Mouse (Mus musculus) heart, embryonic 14.5 days (tissue): ENCODE measurements around the gene Cd37. TPM values are rescaled to one million over a fixed set of nuclear protein-coding genes. Genes with fewer than 3 reads are reported as not detected.

Experiments
- ATAC-seq: fragments of 200-750 bp; cut with Nextera tagmentation; 2 replicates; pipeline ENCODE4 v1.8.0; 2017; ENCODE audit warnings: low read depth, moderate TSS enrichment; ENCODE audit not compliant: insufficient number of reproducible peaks, insufficient read depth, low FRiP score
- H3K27ac ChIP-seq, 2 experiments: fragments of 200-500 bp in 1 of 2; fragments of 300-500 bp in 1 of 2; sonication (generic) in 1 of 2; replicated peaks in 1 of 2; 2 replicates each; pipeline ENCODE4 v1.5.1; 2012 to 2014; ENCODE audit warnings: low read depth in 2 of 2, low read length in 2 of 2, control low read depth in 1 of 2, mild to moderate bottlenecking in 1 of 2, mixed read lengths in 1 of 2; ENCODE audit not compliant: control insufficient read depth in 1 of 2, insufficient read depth in 1 of 2
- H3K27me3 ChIP-seq: fragments of 300-500 bp; sonication (generic); 2 replicates; pipeline ENCODE4 v1.6.1; 2014; ENCODE audit warnings: mild to moderate bottlenecking, low read length, control low read depth; ENCODE audit not compliant: control insufficient read depth, insufficient read depth
- H3K36me3 ChIP-seq: fragments of 300-500 bp; sonication (generic); 2 replicates; pipeline ENCODE4 v1.6.1; 2014; ENCODE audit warnings: mild to moderate bottlenecking, control low read depth, low read length, mixed read lengths; ENCODE audit not compliant: control insufficient read depth, insufficient read depth
- H3K4me1 ChIP-seq, 2 experiments: fragments of 200-500 bp in 1 of 2; fragments of 300-500 bp in 1 of 2; sonication (generic) in 1 of 2; 2 replicates each; pipeline ENCODE4 v1.6.1; 2012 to 2014; ENCODE audit warnings: low read length in 2 of 2, control low read depth in 1 of 2, mixed read lengths in 1 of 2; ENCODE audit not compliant: control insufficient read depth in 2 of 2, insufficient read depth in 2 of 2
- H3K4me2 ChIP-seq: fragments of 300-500 bp; sonication (generic); 2 replicates; pipeline ENCODE4 v1.6.1; 2014; ENCODE audit warnings: mild to moderate bottlenecking, low read length
- H3K4me3 ChIP-seq, 2 experiments: fragments of 200-500 bp in 1 of 2; fragments of 300-500 bp in 1 of 2; sonication (generic) in 1 of 2; 2 replicates each; pipeline ENCODE4 v1.5.1; 2012 to 2014; ENCODE audit warnings: low read length in 2 of 2, mild to moderate bottlenecking in 2 of 2, control low read depth in 1 of 2, low read depth in 1 of 2, moderate library complexity in 1 of 2; ENCODE audit not compliant: control insufficient read depth in 1 of 2, insufficient read depth in 1 of 2
- H3K9ac ChIP-seq: fragments of 300-500 bp; sonication (generic); 2 replicates; pipeline ENCODE4 v1.6.1; 2014; ENCODE audit warnings: mild to moderate bottlenecking, low read length
- H3K9me3 ChIP-seq: fragments of 300-500 bp; sonication (generic); 2 replicates; pipeline ENCODE4 v1.6.1; 2016; ENCODE audit warnings: low read length, control low read depth; ENCODE audit not compliant: control insufficient read depth
- WGBS: fragments of 180-500 bp; shearing (Covaris S2); extraction: QIAGEN DNeasy Blood & Tissue Kit; methylation state at CpG from one replicate; pipeline ENCODE4 v1.1.7; 2014; 5-methylcytosine and 5-hydroxymethylcytosine counted together
- polyA plus RNA-seq: library from polyadenylated mRNA; unstranded; fragments of >200 nt; fragmentation: Nextera tagmentation; extraction: Ambion mirVana; gene quantifications from 2 replicates; pipeline ENCODE4 v1.2.1, GENCODE M21; 2014

The Cd37 gene
- polyA plus RNA-seq, 1 experiment from 2014 or later = 1.9 TPM

- Histone ChIP-seq H3K4me1 (peaks cover 28 to 34% of the 10 kb centered on the region in 2 experiments), H3K4me3 (peak overlapping the region in 1 of 2 experiments; percentile 27; a peak in 1 of 4 replicates), H3K4me2 (peak overlapping the region; percentile 65), H3K9ac (peak overlapping the region; percentile 3; the same call in 1 of the 2 replicates), H3K36me3 (peaks cover 37% of the 10 kb centered on the region), H3K27ac (peak overlapping the region; percentile 42 to 57), H3K9me3 (no peaks in the 10 kb centered on the region), H3K27me3 (peaks cover 11% of the 10 kb centered on the region; the same call in 1 of the 2 replicates)
- WGBS = 8% methylated on average over 29 of the region's 29 CpGs
- ATAC-seq = no peak
Observed at GRCm38 (mm10) chr7:45234333-45234841, 4.5 kb downstream of the Cd37 start.

DNA sequence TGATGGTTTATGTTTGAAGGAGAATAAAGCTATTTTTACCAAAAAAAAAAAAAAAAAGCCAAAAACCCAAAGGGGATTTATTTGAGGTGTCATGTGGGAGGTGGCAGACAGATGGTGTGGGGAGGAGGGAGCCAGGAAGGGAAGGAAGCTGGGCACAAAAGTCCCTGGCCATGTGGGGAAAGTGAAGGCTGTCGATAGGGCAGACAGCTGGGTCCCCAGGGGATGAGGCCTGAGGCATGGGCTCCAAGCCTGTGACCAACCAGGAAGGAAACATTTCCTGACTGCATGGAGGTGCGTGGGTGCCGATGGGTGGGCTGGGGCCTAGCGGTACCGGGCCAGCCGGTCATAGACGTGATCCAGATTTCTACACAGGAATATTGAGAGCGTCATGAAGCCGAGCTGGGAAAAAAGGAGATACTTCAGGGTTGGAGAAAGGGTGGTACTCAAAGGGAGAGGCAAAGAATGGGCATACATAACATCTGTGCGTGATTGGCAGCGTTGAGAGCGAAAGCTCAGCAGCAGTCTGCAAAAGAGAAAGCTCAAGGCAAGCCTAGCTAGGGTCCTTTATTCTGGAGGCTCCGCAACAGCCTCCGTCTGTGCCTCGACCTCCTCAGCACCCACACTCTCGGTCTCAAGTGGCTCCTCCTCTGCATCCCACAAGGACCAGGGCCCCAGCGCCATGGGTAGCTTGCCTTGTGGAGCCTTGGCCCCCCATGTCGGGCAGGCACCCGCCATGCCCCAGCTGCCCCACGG is 5.2 kb downstream of the Cd37 start:
- ATAC-seq = no peak
- 25% methylated on average over 20 of the region's 20 CpGs for whole genome bisulfite sequencing
- Histone ChIP-seq H3K4me1 (peaks cover 28 to 34% of the 10 kb centered on the region in 2 experiments), H3K36me3 (peaks cover 43% of the 10 kb centered on the region), H3K4me2 (peak overlapping the region; percentile 65), H3K27ac (peak overlapping the region in 1 of 2 experiments; percentile 24; a peak in 1 of 4 replicates), H3K9ac (0 out of 2 replicates have a peak overlapping the region, but pooled peaks have one; percentile 3), H3K4me3 (no peak overlapping the region), H3K27me3 (peaks cover 6% of the 10 kb centered on the region; the same call in 1 of the 2 replicates), H3K9me3 (no peaks in the 10 kb centered on the region)

DNA sequence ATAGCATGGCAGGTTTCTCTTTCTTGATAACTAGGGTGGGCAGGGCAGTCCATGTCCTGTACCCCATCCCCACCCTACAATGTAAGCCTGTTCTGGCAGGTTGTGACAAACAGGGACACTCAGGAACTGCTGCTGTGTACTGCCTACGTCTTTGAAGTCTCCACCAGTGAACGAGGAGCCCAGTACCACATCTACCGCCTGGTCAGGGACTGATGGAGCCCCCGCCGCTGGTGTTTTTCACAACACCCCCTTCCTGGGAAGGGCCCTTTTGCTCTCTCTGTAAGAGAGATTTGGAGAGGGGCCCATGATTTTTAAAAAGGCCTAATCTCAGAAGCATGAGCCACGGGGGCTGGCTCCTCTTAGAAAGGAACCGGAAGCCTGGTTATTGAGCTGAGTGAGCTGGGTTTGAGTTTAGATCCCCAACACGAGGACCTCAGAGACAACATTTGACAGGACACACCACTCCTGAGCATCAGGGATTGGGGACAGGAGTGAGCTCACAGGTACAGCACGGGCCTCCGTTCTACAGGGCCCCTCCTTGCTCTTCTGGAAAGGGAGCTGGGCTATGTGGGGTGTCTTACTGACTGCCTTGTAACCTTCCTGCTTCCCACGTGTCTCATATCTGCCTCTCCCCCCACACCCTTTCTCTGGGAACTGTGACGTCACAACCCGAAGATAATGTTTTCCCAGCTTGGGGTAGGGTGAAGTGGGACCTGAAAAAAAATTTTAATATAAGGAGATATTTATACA is 6.0 kb downstream of the Cd37 start:
- H3K36me3 ChIP-seq = peaks cover 52% of the 10 kb centered on the region
- no peak overlapping the region for H3K27ac ChIP-seq
- H3K9me3 ChIP-seq = no peaks in the 10 kb centered on the region
- H3K4me1 ChIP-seq = peaks cover 25 to 34% of the 10 kb centered on the region in 2 experiments
- WGBS = 53% methylated on average over 13 of the region's 13 CpGs
- no peak overlapping the region for H3K4me2 ChIP-seq
- no peak for ATAC-seq
- no peak overlapping the region for H3K4me3 ChIP-seq
- H3K27me3 ChIP-seq = peaks cover 3% of the 10 kb centered on the region; the same call in 1 of the 2 replicates
- H3K9ac ChIP-seq = 0 out of 2 replicates have a peak overlapping the region, but pooled peaks have one; percentile 5

DNA sequence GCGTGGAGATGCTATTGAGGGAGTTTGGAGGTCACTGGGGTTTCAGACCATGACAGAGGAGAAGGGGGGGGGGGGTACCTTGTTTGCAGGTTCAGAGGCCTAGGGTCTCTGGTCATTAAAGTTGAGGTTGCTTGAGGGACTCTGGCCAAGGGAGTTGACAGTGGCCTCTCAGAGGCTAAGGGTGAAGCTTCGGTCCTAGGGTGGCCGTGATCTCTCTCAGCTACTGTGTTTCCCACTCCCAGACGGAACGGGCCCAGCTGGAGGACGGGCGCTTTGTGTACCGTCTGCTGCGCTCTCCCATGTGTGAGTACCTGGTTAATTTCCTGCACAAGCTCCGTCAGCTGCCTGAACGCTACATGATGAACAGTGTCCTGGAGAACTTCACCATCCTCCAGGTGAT is 7.0 kb downstream of the Cd37 start:
- H3K9me3 ChIP-seq = no peaks in the 10 kb centered on the region
- H3K4me3 ChIP-seq = no peak overlapping the region
- no peak overlapping the region for H3K9ac ChIP-seq
- H3K27me3 ChIP-seq = no peaks in the 10 kb centered on the region; the same call in 1 of the 2 replicates
- no peak overlapping the region for H3K4me2 ChIP-seq
- H3K27ac ChIP-seq = no peak overlapping the region
- no peak for ATAC-seq
- peaks cover 61% of the 10 kb centered on the region for H3K36me3 ChIP-seq
- WGBS = 86% methylated on average over 11 of the region's 11 CpGs
- H3K4me1 ChIP-seq = peaks cover 25 to 34% of the 10 kb centered on the region in 2 experiments

- no peaks in the 10 kb centered on the region; the same call in 1 of the 2 replicates for H3K27me3 ChIP-seq
- no peak overlapping the region for H3K9ac ChIP-seq
- no peak overlapping the region for H3K4me3 ChIP-seq
- no peaks in the 10 kb centered on the region for H3K9me3 ChIP-seq
- H3K4me2 ChIP-seq = no peak overlapping the region
- H3K4me1 ChIP-seq = peaks cover 25 to 34% of the 10 kb centered on the region in 2 experiments
- H3K36me3 ChIP-seq = peaks cover 68% of the 10 kb centered on the region
- ATAC-seq = no peak
- 81% methylated on average over 12 of the region's 12 CpGs for WGBS
- H3K27ac ChIP-seq = no peak overlapping the region
Observed at GRCm38 (mm10) chr7:45231192-45231591, 7.7 kb downstream of the Cd37 start.

DNA sequence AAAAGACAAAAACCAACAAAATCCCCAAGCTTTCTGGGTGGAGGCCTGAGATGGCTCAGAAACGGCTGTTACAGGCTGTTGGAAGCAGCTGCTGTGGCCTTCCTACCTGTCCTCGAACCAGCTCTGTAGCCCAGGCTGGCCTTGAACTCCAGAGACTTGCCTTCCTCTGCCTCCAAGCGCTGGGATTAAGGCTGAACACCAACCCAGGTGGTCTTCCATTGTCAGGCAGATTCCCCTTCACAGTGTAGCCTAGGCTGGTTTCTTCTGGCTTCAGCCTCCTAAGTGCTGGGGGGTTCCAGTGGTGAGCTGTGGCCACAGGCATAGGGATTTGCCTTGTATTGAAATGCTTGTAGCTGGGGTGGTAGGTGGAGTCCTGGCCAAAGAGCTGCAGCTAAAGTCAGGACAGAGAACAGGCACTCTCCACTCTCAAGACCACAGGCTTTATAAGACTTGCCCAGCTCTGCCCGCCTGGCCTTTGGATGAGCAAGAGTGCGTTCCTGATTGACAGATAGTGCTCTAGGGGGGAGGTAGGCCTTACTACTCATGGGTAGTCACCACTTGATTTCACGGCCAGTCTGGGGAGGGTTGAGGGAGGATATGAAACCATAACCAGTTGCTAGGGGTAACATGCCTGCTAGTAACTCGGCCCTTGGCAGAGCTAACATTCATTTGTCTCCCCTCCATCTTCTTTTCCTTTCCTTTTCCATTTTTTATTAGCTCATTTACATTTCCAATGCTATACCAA is 9.3 kb downstream of the Cd37 start:
- H3K36me3 ChIP-seq = peaks cover 84% of the 10 kb centered on the region
- 87% methylated on average over 7 of the region's 7 CpGs for WGBS
- H3K9ac ChIP-seq = no peak overlapping the region
- H3K9me3 ChIP-seq = no peaks in the 10 kb centered on the region
- no peak for ATAC-seq
- peaks cover 16 to 23% of the 10 kb centered on the region in 2 experiments for H3K4me1 ChIP-seq
- H3K27ac ChIP-seq = no peak overlapping the region
- H3K4me3 ChIP-seq = no peak overlapping the region
- H3K27me3 ChIP-seq = no peaks in the 10 kb centered on the region
- H3K4me2 ChIP-seq = no peak overlapping the region

DNA sequence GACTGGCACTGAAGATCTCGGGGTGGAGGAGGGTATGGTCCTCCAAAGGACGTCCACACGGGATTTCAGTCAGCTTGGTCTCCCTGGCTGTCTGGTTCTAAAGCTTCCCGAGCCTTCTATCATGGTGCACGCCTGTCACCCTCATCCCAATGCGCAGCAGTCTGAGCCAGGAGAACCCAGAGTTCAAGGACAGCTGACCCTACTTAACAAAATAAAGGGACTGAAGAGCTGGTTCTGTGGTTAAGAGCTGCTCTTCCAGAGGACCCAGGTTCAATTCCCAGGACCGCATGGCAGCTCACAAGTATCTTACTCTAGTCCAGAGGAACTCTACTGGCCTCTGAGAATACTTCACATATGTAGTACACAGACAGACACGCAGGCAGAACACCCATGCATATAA is 9.9 kb downstream of the Cd37 start:
- Histone ChIP-seq H3K36me3 (peaks cover 90% of the 10 kb centered on the region), H3K4me1 (peaks cover 10 to 17% of the 10 kb centered on the region in 2 experiments)
- WGBS = 87% methylated on average over 8 of the region's 8 CpGs

More for the DNA sequence above, 9.9 kb downstream of the Cd37 start:
- Histone ChIP-seq H3K27me3 (no peaks in the 10 kb centered on the region), H3K9me3 (no peaks in the 10 kb centered on the region), H3K9ac (no peak overlapping the region), H3K4me2 (no peak overlapping the region), H3K4me3 (no peak overlapping the region), H3K27ac (no peak overlapping the region)
- ATAC-seq = no peak
